Mouse (Mus musculus) liver, embryonic 13.5 days (tissue): Measurements from ENCODE around the gene Aprt. TPM values are rescaled to one million over a fixed set of nuclear protein-coding genes. Genes with fewer than 3 reads are reported as not detected.

Experiments
- ATAC-seq: fragments of 200-750 bp; cut with Nextera tagmentation; 2 replicates; pipeline ENCODE4 v1.8.0; 2017; ENCODE audit warnings: low read depth, mild to moderate bottlenecking, moderate number of reproducible peaks, moderate library complexity
- DNase-seq: peaks from one replicate; pipeline ENCODE4 v3.0.0; 2022
- H3K27ac ChIP-seq: fragments of 300-500 bp; sonication (generic); 2 replicates; pipeline ENCODE4 v1.5.1; 2015; ENCODE audit warnings: moderate library complexity, mild to moderate bottlenecking, inconsistent platforms
- H3K27me3 ChIP-seq: fragments of 300-500 bp; sonication (generic); 2 replicates; pipeline ENCODE4 v1.6.1; 2015; ENCODE audit warnings: mild to moderate bottlenecking, inconsistent platforms
- H3K36me3 ChIP-seq: fragments of 300-500 bp; sonication (generic); 2 replicates; pipeline ENCODE4 v1.6.1; 2015; ENCODE audit warnings: mild to moderate bottlenecking, inconsistent platforms
- H3K4me1 ChIP-seq: fragments of 300-500 bp; sonication (generic); replicated peaks from 2 replicates; pipeline ENCODE4 v1.6.1; 2015; ENCODE audit warnings: inconsistent platforms
- H3K4me2 ChIP-seq: fragments of 300-500 bp; sonication (generic); 2 replicates; pipeline ENCODE4 v1.6.1; 2015; ENCODE audit warnings: inconsistent platforms, mild to moderate bottlenecking, moderate library complexity
- H3K4me3 ChIP-seq: fragments of 300-500 bp; sonication (generic); replicated peaks from 2 replicates; pipeline ENCODE4 v1.5.1; 2015; ENCODE audit warnings: mild to moderate bottlenecking, inconsistent platforms
- H3K9ac ChIP-seq: fragments of 300-500 bp; sonication (generic); 2 replicates; pipeline ENCODE4 v1.6.1; 2015; ENCODE audit warnings: mild to moderate bottlenecking, inconsistent platforms
- H3K9me3 ChIP-seq: fragments of 300-500 bp; sonication (generic); replicated peaks from 2 replicates; pipeline ENCODE4 v1.6.1; 2016; ENCODE audit warnings: inconsistent platforms
- WGBS: fragments of 180-500 bp; shearing (Covaris S2); methylation state at CpG from one replicate; pipeline ENCODE4 v1.1.7; 2015; ENCODE audit not compliant: insufficient replicate concordance; 5-methylcytosine and 5-hydroxymethylcytosine counted together
- polyA plus RNA-seq: library from polyadenylated mRNA; unstranded; fragments of >200 nt; fragmentation: Nextera tagmentation; extraction: Ambion mirVana; gene quantifications from 2 replicates; pipeline ENCODE4 v1.2.1, GENCODE M21; 2015

Aprt gene
- polyA plus RNA-seq, 1 experiment from 2014 or later, result 218 TPM

DNA sequence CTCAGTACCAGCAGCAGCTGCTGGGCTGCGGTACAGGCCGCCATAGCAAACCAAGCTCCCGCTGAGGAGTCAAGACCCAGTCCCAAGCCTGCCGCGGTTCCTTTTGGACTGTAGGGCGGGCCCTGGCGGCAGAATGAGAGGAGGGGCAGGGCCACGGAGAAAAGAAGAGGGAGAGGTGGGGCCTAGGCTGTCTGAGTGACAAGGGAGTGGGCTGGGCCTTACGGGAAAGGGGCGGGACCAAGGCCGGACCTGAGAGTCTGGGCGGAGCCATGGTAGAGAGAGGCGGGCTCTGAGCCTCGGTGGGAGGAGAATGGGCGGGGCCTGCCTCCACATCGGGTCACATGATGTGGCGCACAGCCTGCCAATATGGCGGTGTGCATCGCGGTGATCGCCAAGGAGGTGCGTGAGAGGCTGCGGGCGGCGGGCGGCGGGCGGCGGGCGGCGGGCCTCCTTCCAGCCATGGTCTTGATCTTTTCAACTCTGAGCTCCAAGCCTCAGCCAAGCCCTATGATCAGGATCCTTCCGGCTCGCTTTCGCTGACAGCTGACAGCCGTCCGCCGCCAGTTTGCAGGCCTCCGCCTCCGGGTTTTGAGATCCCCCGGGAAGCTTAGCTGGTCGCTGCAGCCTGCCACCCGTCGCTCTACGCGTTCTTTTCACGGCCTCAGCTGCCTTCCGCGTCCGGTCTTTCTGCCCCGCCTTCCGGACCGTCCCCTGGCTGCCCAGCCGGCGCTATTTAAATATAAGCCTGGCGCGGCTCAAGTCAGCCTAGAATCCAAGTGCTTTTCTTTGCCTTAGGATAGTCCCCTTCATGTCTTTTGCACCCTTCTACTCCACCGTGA is 34.8 kb upstream of the Aprt start, which contains the start of the genes Galns and Trappc2l:
Gene Galns, minus strand, starts transcription at position 169 of the 839 bp plus-strand sequence.
Gene Trappc2l, plus strand, starts transcription at position 346 of the 839 bp plus-strand sequence.
- Histone ChIP-seq H3K9me3 (no peaks in the 10 kb centered on the region), H3K4me2 (peak within 1 kb of the TSS; percentile 99), H3K36me3 (peaks cover 8% of the 10 kb centered on the region; the same call in 1 of the 2 replicates), H3K4me1 (peaks cover 24% of the 10 kb centered on the region), H3K9ac (peak within 1 kb of the TSS; percentile 84), H3K27me3 (peaks cover 8% of the 10 kb centered on the region; the same call in 1 of the 2 replicates), H3K27ac (peak within 1 kb of the TSS; percentile 83), H3K4me3 (peak within 1 kb of the TSS; percentile 77)
- under 1% methylated on average over 57 of the region's 57 CpGs for WGBS
- DNase-seq (peak; percentile 98), ATAC-seq (peak; percentile 95)

DNA sequence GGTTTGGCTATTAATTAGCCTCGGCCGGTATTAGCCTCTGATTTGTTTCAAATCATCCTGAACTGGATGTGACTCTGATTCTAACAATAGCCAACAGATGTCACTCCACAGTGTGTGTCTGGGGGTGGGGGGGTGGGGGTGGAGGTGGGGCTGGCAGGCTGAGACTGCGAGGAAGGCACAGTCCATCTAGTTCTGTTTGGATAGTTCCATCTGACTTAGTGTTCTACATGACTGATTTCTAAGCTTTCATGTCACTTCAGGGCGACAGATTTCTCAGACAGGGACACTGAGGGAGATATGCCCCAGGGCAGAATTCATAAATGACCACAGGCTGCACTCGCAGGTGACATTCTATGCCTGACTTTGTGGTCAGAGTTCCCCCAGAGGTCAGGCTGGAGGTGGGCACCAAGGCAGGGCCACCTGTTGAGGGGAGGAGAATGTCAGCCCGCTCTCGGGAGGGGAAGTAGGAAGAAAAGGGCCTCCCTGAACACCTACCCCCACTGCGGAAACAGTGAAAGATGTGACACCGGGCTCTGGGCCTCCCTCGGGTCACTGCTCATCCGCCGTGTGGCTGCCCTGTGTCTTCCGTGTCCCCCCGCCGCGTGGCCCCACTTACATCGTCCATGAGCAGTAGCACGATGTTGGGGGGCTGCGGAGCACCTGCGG is 34.0 kb upstream of the Aprt start:
- ATAC-seq, result peak; percentile 33; the same call in 1 of the 2 replicates
- 4% methylated on average over 20 of the region's 20 CpGs for WGBS
- H3K27ac ChIP-seq, result peak overlapping the region; percentile 74

DNA sequence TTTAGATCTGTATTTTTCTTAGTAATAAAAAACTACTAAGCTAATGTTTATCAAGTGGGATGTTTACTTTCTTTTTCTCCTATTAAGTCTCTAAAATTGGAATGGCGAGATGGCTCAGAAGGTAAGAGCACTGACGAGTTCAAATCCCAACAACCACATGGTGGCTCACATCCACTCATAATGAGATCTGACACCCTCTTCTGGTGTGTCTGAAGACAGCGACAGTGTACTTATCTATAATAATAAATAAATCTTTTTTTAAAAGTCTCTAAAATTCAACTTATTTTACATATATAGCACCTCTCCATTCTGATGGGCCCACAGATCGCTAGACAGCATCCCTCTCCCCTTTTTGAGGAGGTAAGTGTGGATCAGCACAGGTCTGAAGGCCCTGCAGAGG is 33.5 kb upstream of the Aprt start:
- 0 out of 2 replicates have a peak overlapping the region, but pooled peaks have one; percentile 77 for H3K4me3 ChIP-seq
- H3K36me3 ChIP-seq, result peaks cover 4% of the 10 kb centered on the region; the same call in 1 of the 2 replicates
- H3K9ac ChIP-seq, result no peak overlapping the region
- no peak for DNase-seq
- H3K27ac ChIP-seq, result no peak overlapping the region
- WGBS, result 58% methylated on average over 4 of the region's 4 CpGs
- H3K27me3 ChIP-seq, result peaks cover 8% of the 10 kb centered on the region; the same call in 1 of the 2 replicates
- ATAC-seq, result no peak
- H3K4me1 ChIP-seq, result peaks cover 24% of the 10 kb centered on the region
- H3K9me3 ChIP-seq, result no peaks in the 10 kb centered on the region
- peak overlapping the region; percentile 99 for H3K4me2 ChIP-seq

More for the DNA sequence above, 34.0 kb upstream of the Aprt start:
- H3K9me3 ChIP-seq, result no peaks in the 10 kb centered on the region
- H3K4me3 ChIP-seq, result peak overlapping the region; percentile 77
- peak overlapping the region; percentile 84 for H3K9ac ChIP-seq
- no peak for DNase-seq
- peak overlapping the region; percentile 99 for H3K4me2 ChIP-seq
- H3K4me1 ChIP-seq, result peaks cover 24% of the 10 kb centered on the region
- peaks cover 8% of the 10 kb centered on the region; the same call in 1 of the 2 replicates for H3K27me3 ChIP-seq
- H3K36me3 ChIP-seq, result peaks cover 8% of the 10 kb centered on the region; the same call in 1 of the 2 replicates

DNA sequence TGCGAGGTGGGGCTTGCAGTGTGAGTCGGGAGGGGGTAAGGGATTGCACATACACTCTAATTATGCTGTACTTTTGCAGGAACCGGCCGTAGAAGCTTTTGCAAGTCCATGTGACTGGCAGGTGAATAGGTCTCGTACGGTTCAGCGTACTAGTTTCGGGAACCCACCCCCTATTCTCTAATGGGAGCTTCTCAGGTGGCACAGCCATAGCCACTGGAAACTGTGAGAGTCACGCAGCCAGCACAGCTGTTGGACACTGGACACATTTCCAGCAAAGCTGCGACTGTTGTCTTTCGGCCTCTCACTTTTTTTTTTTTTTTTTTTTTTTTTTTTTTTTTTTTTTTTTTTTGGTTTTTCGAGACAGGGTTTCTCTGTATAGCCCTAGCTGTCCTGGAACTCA is 30.1 kb upstream of the Aprt start:
- DNase-seq (no peak), ATAC-seq (no peak)
- Histone ChIP-seq H3K4me3 (no peak overlapping the region), H3K27me3 (peaks cover 8% of the 10 kb centered on the region; the same call in 1 of the 2 replicates), H3K27ac (no peak overlapping the region), H3K4me1 (peaks cover 10% of the 10 kb centered on the region), H3K9me3 (no peaks in the 10 kb centered on the region), H3K36me3 (no peaks in the 10 kb centered on the region), H3K9ac (no peak overlapping the region), H3K4me2 (no peak overlapping the region)
- WGBS, result 79% methylated on average over 11 of the region's 12 CpGs

DNA sequence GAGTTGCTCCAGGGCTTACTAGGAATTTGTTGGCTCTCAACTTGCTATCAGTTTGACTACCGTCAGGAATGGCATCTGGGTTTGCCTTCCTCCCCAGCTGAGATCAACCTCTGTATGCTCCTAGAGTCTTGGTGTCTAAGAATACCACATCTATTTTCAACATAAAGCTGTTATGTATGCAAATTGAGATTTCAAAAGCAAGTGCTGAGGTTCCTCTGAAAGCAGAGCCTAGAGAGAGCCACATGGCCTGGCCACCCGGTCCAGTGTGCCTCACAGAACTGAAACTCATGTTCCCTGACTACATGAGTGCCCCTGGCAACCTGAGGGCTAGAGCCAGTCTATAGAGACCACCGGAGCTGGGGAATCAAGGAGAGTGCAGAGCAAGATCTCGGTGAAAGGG is 28.7 kb upstream of the Aprt start:
- Histone ChIP-seq H3K4me1 (peaks cover 1% of the 10 kb centered on the region), H3K27me3 (peaks cover 8% of the 10 kb centered on the region; the same call in 1 of the 2 replicates), H3K27ac (no peak overlapping the region), H3K4me3 (no peak overlapping the region), H3K9ac (no peak overlapping the region), H3K4me2 (no peak overlapping the region), H3K36me3 (no peaks in the 10 kb centered on the region), H3K9me3 (no peaks in the 10 kb centered on the region)
- no peak for ATAC-seq
- no peak for DNase-seq
- WGBS, result 61% methylated on average over 4 of the region's 4 CpGs

DNA sequence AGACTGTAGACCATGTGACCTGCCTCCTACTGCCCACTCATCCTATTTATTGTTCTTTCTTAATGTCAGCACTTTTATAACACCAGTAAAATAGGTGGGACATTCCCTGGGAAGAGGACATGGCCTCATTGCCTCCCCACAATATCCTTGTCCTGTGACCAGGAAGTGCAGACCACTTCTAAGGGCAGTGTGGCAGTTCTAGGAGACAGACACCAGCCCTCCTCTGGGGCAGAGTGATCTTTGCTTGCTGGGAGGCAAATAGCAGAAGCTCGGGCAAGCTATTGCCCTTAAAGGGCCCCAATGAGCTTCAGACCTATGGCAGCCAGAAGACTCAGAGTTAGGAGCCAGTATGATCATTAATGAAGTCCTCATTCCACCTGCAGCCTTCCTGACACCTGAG is 27.9 kb upstream of the Aprt start:
- Histone ChIP-seq H3K27me3 (peaks cover 8% of the 10 kb centered on the region; the same call in 1 of the 2 replicates), H3K27ac (no peak overlapping the region), H3K9ac (no peak overlapping the region), H3K9me3 (no peaks in the 10 kb centered on the region), H3K4me3 (no peak overlapping the region), H3K4me2 (no peak overlapping the region), H3K4me1 (no peaks in the 10 kb centered on the region), H3K36me3 (no peaks in the 10 kb centered on the region)
- 41% methylated on average over 1 of the region's 1 CpGs for WGBS
- DNase-seq (no peak), ATAC-seq (no peak)

DNA sequence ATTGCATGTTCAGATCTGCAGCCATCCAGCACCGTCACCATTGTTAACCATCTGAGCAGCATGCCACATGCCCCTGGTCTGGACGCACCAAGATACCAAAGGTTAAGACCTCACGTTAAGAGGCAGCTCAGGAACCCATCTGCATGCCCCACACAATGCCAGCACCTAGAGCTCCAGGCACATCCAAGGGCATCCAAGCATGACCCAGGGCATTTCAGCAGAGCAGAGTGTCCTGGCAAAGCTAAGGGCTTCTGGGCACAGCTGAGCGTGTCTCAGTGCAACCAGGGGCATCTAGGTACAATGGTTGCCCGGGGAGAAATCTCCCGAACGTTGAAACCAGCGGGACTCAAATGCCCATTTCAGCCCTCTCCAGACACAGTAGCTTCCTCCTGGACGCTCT is 24.0 kb upstream of the Aprt start:
- H3K4me2 ChIP-seq, result no peak overlapping the region
- 85% methylated on average over 9 of the region's 9 CpGs for WGBS
- H3K27me3 ChIP-seq, result no peaks in the 10 kb centered on the region
- no peaks in the 10 kb centered on the region for H3K9me3 ChIP-seq
- ATAC-seq (no peak), DNase-seq (no peak)
- no peaks in the 10 kb centered on the region for H3K4me1 ChIP-seq
- no peak overlapping the region for H3K27ac ChIP-seq
- no peak overlapping the region for H3K9ac ChIP-seq
- H3K4me3 ChIP-seq, result no peak overlapping the region
- H3K36me3 ChIP-seq, result no peaks in the 10 kb centered on the region

DNA sequence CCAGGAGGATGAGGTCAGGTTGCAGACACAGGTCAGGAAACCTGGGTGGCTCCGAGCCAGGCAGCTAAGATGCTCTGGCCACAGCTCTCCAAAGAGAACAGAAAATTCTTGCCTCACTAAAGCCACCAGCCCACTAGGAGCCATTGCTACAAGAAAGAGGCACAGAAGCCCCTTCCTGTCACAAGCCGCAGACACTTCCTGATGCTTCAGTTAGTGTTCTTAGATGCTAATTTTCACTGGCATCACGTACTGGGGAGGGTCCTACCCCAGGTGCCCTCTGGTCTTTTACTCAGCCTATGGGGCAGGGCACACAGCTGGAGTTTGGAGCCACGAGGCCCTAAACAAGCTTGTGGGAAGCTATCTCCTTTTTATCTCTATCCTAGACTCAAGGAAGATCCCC is 19.3 kb upstream of the Aprt start:
- DNase-seq, result no peak
- Histone ChIP-seq H3K27ac (no peak overlapping the region), H3K4me1 (peaks cover 21% of the 10 kb centered on the region), H3K27me3 (no peaks in the 10 kb centered on the region), H3K4me3 (no peak overlapping the region), H3K9ac (no peak overlapping the region), H3K4me2 (no peak overlapping the region), H3K9me3 (no peaks in the 10 kb centered on the region), H3K36me3 (no peaks in the 10 kb centered on the region)
- WGBS, result 42% methylated on average over 4 of the region's 4 CpGs
- no peak for ATAC-seq

DNA sequence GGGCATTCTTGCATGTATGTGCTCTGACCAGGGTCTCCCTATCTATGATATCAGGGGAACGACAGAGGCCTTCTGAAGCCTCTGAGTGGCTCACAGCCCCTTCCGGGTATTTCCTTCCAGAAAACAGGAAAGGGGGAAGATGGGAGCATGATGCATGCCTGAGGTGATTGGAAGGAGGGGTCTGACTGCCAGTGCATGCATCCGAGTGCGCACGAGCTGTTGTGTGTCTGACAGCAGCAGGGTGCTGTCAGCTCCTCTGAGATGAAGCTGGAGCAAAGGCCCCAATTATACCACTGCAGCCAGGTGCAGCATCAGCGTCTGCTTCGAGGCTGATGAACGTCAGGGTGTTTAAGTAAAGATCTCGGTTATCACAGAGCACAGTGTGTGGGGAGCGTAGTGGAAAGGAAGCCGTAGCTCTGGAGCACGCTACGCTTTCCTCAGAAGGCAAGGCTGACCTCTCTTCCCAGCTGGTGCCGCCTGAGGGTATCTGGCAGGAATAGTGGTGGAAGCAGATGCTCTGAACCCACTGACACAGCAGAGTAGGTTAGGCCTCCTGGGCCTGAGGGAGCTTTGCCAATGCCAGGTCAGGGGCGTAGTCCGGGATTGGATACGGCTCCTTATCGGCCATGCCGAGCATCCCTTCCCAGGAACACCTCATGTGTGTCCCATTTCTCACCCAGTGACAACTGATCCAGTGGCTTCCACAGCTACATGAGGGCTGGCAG is 17.2 kb upstream of the Aprt start:
- Histone ChIP-seq H3K9me3 (no peaks in the 10 kb centered on the region), H3K9ac (no peak overlapping the region), H3K4me2 (0 out of 2 replicates have a peak overlapping the region, but pooled peaks have one; percentile 4), H3K4me1 (peaks cover 21% of the 10 kb centered on the region), H3K27me3 (no peaks in the 10 kb centered on the region), H3K27ac (peak overlapping the region; percentile 50), H3K36me3 (no peaks in the 10 kb centered on the region), H3K4me3 (no peak overlapping the region)
- DNase-seq, result no peak
- ATAC-seq, result no peak
- WGBS, result 75% methylated on average over 19 of the region's 19 CpGs

DNA sequence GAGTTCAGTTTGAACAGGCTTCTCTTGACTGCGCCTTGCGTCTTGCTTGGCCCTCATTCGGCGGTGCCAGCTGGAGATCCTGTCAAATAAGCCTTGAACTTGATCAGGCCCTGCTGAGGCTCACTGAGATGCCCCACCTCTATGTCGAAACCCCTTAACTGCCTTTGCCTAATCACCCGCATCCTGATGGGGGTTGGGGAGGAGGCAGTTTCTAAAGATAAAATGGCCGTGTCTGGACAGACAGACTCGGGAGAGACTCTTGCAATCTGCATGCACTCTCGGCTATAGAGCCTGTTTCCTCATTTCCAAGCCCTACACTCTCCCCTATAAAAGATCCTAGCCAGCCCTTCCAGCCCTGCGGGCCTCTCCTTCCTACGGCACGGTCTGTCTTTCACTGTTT is 16.5 kb upstream of the Aprt start:
- Histone ChIP-seq H3K36me3 (no peaks in the 10 kb centered on the region), H3K9me3 (no peaks in the 10 kb centered on the region), H3K4me3 (no peak overlapping the region), H3K9ac (no peak overlapping the region), H3K4me2 (0 out of 2 replicates have a peak overlapping the region, but pooled peaks have one; percentile 4), H3K27ac (peak overlapping the region; percentile 50), H3K27me3 (no peaks in the 10 kb centered on the region), H3K4me1 (peaks cover 21% of the 10 kb centered on the region)
- DNase-seq (peak; percentile 21), ATAC-seq (peak; percentile 42; the same call in 1 of the 2 replicates)
- 49% methylated on average over 12 of the region's 12 CpGs for WGBS

DNA sequence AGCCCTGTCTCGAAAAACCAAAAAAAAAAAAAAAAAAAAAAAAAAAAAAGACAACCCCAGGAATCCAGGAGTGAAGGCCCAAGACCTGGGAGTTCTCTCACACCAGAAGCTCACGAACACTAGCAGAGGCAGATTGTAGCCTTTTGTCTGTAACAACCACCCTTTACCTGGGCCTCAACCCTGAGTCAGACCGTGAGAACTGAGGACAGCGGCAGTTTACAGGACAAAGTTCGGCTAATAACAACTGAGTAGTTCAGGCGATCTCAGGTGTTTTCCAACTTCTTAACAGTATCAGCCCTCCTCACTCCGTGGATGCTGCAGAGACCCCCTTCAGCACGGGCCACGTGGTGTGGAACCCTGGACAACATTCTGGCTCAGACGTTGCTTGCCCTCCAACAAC is 10.0 kb upstream of the Aprt start:
- DNase-seq, result no peak
- Histone ChIP-seq H3K27me3 (peaks cover 4% of the 10 kb centered on the region; the same call in 1 of the 2 replicates), H3K9ac (no peak overlapping the region), H3K4me1 (peaks cover 20% of the 10 kb centered on the region), H3K27ac (no peak overlapping the region), H3K4me2 (no peak overlapping the region), H3K36me3 (no peaks in the 10 kb centered on the region), H3K9me3 (no peaks in the 10 kb centered on the region), H3K4me3 (no peak overlapping the region)
- ATAC-seq, result no peak
- WGBS, result 75% methylated on average over 10 of the region's 10 CpGs
